Mouse (Mus musculus): ENCODE data around the gene Cpped1. TPM values are rescaled to one million over a fixed set of nuclear protein-coding genes. Genes with fewer than 3 reads are reported as not detected.

Gene Cpped1
- polyA plus RNA-seq, 1 experiment, result 27.7 TPM

DNA sequence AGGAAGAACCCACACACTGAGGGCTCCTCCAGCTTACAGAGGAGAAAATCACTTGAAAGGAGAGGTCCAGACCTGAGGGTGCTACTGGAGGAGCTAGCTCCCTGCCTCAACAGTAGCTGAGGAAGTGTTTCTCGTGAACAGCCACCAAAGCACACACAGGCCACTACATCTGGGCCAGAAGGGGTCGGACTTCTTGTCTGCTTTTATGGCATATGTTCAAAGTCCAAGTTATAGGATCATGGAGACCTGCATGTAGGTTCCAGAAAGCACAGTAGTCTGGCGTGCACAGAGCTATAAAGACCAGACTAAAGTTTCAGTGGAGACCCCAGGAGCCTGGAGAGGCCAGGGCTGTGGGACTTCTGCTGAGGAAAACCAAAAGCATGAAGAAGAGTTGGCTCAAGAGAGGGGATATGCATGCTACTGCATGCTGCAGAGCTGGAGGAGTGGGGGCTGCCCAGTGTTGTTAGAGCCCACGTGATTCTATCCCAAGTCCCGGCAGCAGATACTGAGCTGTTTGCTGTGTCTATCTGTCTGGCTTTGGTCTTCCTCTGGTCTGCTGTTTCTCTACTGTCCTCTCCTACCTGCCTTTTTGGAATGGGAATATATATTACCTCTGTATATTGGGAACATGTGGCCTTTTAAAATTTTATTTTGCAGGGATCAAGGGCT lies 60.1 kb downstream of the Cpped1 start:
- no peak overlapping the region for H3K4me3 ChIP-seq (ENCODE audit: low read depth, low read length)
- no peak for TF ChIP-seq POLR2A (IDR thresholded peaks at IDR 0.05; ENCODE audit: low read depth, low read length)
- no peaks in the 10 kb centered on the region for H3K4me1 ChIP-seq (ENCODE audit: control insufficient read depth, insufficient read depth, insufficient read length, low read length)
- 27% methylated on average over 5 of the region's 5 CpGs for WGBS
- peaks cover 9% of the 10 kb centered on the region; the same call in 1 of the 2 replicates for H3K36me3 ChIP-seq (ENCODE audit: control insufficient read depth, insufficient read depth, low read length)
- H3K27ac ChIP-seq (ENCODE audit: insufficient read depth, low read depth, low read length), result no peak overlapping the region
- H3K27me3 ChIP-seq (ENCODE audit: control insufficient read depth, insufficient read depth, low read length), result no peaks in the 10 kb centered on the region

DNA sequence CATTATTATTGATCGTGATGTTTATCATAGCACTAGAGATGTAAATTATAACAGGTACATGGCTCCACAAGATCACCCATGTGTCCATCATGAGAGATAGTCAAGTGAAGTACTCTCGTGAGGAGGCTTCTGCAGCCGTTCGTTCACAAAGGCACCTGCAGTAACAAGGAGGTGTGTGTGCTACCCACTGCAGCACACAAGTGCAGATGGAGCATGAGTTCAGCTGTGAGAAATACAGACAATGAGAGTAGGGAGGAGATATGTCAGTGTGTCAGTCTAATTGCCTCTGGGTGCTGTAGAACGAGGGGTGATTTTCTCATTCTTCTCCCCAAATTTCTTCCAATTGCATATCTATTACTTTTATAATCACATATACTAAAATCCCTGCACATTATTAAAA lies 63.9 kb downstream of the Cpped1 start:
- whole genome bisulfite sequencing, result 98% methylated on average over 5 of the region's 5 CpGs
- 0 out of 2 replicates have a peak, but pooled peaks cover 3% of the 10 kb centered on the region for H3K4me1 ChIP-seq (ENCODE audit: control insufficient read depth, insufficient read depth, insufficient read length, low read length)

DNA sequence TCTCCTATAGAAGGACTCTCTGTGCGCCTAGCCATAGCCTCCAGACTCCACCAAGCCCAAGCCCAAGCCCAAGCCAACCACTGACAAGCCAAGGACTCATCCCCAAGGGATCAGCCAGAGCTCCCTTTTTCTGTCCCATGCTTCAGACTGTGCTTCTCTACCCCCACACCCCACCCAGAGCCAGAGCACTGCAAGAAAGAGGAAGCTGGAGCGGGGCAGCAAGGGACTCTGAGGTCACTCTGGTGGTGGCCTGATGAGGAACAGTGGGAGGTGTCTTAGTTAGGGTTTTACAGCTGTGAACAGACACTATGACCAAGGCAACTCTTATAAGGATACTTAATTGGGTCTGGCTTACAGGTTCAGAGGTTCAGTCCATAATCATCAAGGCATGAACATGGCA lies 65.8 kb downstream of the Cpped1 start:
- 93% methylated on average over 2 of the region's 2 CpGs for WGBS
- H3K4me3 ChIP-seq (ENCODE audit: low read depth, low read length), result no peak overlapping the region
- TF ChIP-seq CTCF (IDR thresholded peaks at IDR 0.05; ENCODE audit: extremely low read depth, insufficient read length, insufficient replicate concordance, low read depth, low read length) (no peak), POLR2A (IDR thresholded peaks at IDR 0.05; ENCODE audit: low read depth, low read length) (no peak)
- H3K27me3 ChIP-seq (ENCODE audit: control insufficient read depth, insufficient read depth, low read length), result no peaks in the 10 kb centered on the region
- H3K36me3 ChIP-seq (ENCODE audit: control insufficient read depth, insufficient read depth, low read length), result peaks cover 8% of the 10 kb centered on the region
- no peak overlapping the region for H3K27ac ChIP-seq (ENCODE audit: insufficient read depth, low read depth, low read length)
- 0 out of 2 replicates have a peak, but pooled peaks cover 3% of the 10 kb centered on the region for H3K4me1 ChIP-seq (ENCODE audit: control insufficient read depth, insufficient read depth, insufficient read length, low read length)

More for the DNA sequence above, 63.9 kb downstream of the Cpped1 start:
- TF ChIP-seq CTCF (IDR thresholded peaks at IDR 0.05; ENCODE audit: extremely low read depth, insufficient read length, insufficient replicate concordance, low read depth, low read length), result no peak
- TF ChIP-seq POLR2A (IDR thresholded peaks at IDR 0.05; ENCODE audit: low read depth, low read length), result no peak
- H3K27me3 ChIP-seq (ENCODE audit: control insufficient read depth, insufficient read depth, low read length), result no peaks in the 10 kb centered on the region
- no peak overlapping the region for H3K4me3 ChIP-seq (ENCODE audit: low read depth, low read length)
- H3K36me3 ChIP-seq (ENCODE audit: control insufficient read depth, insufficient read depth, low read length), result peaks cover 10% of the 10 kb centered on the region
- no peak overlapping the region for H3K27ac ChIP-seq (ENCODE audit: insufficient read depth, low read depth, low read length)

DNA sequence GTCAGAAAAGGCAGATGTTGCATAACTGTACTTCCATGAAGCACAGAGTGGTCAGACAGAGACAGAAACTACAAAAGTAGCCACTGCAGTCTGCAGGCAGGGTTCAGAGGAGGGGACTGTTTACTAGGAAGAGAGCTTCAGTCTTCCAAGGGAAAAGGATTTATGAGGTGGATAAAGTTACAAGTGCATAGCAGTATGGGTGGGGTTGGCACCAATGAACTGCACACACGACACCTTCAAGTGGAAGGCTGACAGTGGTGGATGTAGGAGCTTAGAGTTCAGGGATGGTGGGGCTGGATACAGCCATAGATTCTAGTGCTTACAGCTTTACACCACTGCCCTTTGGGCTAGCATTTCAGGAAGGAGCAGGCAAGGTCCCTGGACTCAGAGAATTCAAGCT lies 75.8 kb downstream of the Cpped1 start:
- TF ChIP-seq CTCF (IDR thresholded peaks at IDR 0.05; ENCODE audit: extremely low read depth, insufficient read length, insufficient replicate concordance, low read depth, low read length) (no peak), POLR2A (IDR thresholded peaks at IDR 0.05; ENCODE audit: low read depth, low read length) (no peak)
- H3K27me3 ChIP-seq (ENCODE audit: control insufficient read depth, insufficient read depth, low read length), result no peaks in the 10 kb centered on the region
- WGBS, result 81% methylated on average over 1 of the region's 1 CpGs
- H3K36me3 ChIP-seq (ENCODE audit: control insufficient read depth, insufficient read depth, low read length), result peaks cover 5% of the 10 kb centered on the region
- no peak overlapping the region for H3K4me3 ChIP-seq (ENCODE audit: low read depth, low read length)
- no peaks in the 10 kb centered on the region for H3K4me1 ChIP-seq (ENCODE audit: control insufficient read depth, insufficient read depth, insufficient read length, low read length)
- H3K27ac ChIP-seq (ENCODE audit: insufficient read depth, low read depth, low read length), result no peak overlapping the region

DNA sequence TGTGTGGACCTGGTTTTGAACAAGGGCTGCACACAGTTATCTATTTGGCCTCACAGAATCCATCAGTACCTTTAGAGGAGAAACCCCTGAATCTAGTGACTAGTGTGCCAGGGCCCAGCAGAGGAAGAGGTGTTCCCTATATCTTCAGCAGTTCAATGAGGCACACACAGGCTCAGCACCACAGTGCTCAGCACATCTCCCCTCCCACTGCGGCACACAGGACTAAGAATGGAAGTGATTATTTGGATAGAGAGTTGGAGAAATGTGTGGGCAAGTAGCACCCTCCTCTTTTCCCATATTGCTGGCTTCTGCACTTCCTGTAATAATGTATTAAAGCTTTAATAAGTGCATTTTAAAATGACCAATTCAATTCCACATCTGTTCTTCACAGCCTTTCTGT lies 80.4 kb downstream of the Cpped1 start:
- no peak overlapping the region for H3K4me3 ChIP-seq (ENCODE audit: low read depth, low read length)
- no peaks in the 10 kb centered on the region for H3K4me1 ChIP-seq (ENCODE audit: control insufficient read depth, insufficient read depth, insufficient read length, low read length)
- H3K27ac ChIP-seq (ENCODE audit: insufficient read depth, low read depth, low read length), result no peak overlapping the region
- 97% methylated on average over 1 of the region's 1 CpGs for WGBS
- no peak for TF ChIP-seq POLR2A (IDR thresholded peaks at IDR 0.05; ENCODE audit: low read depth, low read length)
- no peak for TF ChIP-seq CTCF (IDR thresholded peaks at IDR 0.05; ENCODE audit: extremely low read depth, insufficient read length, insufficient replicate concordance, low read depth, low read length)
- H3K27me3 ChIP-seq (ENCODE audit: control insufficient read depth, insufficient read depth, low read length), result no peaks in the 10 kb centered on the region
- H3K36me3 ChIP-seq (ENCODE audit: control insufficient read depth, insufficient read depth, low read length), result peaks cover 18% of the 10 kb centered on the region

DNA sequence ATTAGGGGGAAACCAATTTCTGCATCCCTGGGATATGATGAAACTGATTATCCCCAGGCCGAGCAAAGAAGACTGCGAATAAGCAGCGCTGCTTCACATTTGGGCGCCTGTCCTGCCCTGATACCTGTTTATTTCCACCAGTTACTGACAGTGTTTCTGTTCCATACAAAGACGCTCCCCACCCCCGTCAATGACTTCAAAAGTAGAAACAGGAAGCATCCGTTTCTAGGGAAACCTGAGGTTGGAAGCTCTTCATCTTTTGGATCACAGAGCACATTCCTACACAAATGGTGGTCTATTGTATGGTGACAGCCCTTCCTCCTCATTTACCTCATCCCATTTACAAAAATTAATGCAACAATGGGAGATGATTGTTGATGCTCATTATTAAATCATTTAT lies 84.4 kb downstream of the Cpped1 start:
- no peak overlapping the region for H3K27ac ChIP-seq (ENCODE audit: insufficient read depth, low read depth, low read length)
- H3K27me3 ChIP-seq (ENCODE audit: control insufficient read depth, insufficient read depth, low read length), result no peaks in the 10 kb centered on the region
- TF ChIP-seq POLR2A (IDR thresholded peaks at IDR 0.05; ENCODE audit: low read depth, low read length), result no peak
- TF ChIP-seq CTCF (IDR thresholded peaks at IDR 0.05; ENCODE audit: extremely low read depth, insufficient read length, insufficient replicate concordance, low read depth, low read length), result no peak
- peaks cover 36% of the 10 kb centered on the region for H3K36me3 ChIP-seq (ENCODE audit: control insufficient read depth, insufficient read depth, low read length)
- H3K4me3 ChIP-seq (ENCODE audit: low read depth, low read length), result no peak overlapping the region
- 86% methylated on average over 7 of the region's 7 CpGs for WGBS
- no peaks in the 10 kb centered on the region for H3K4me1 ChIP-seq (ENCODE audit: control insufficient read depth, insufficient read depth, insufficient read length, low read length)

DNA sequence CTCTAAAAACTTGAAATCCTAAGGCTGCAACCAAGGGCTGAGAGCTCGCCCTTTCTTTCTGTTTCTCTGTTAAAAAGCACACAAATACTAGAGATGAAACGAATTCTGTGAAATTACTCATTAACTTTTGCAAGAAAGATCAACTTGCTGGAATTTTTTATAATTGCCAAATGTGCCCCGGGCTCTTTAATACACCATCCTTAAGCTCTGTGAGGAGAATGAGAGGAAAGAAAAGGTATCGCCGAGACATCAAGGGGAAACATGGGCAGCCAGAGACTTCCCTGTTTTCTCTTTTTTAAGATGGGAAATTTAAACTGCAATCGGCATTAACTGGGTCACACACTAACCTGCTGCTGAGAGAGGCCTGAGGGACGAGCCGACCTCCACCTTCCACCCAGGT lies 84.9 kb downstream of the Cpped1 start:
- TF ChIP-seq POLR2A (IDR thresholded peaks at IDR 0.05; ENCODE audit: low read depth, low read length), result no peak
- Histone ChIP-seq H3K4me1 (ENCODE audit: control insufficient read depth, insufficient read depth, insufficient read length, low read length) (no peaks in the 10 kb centered on the region), H3K36me3 (ENCODE audit: control insufficient read depth, insufficient read depth, low read length) (peaks cover 37% of the 10 kb centered on the region), H3K27ac (ENCODE audit: insufficient read depth, low read depth, low read length) (no peak overlapping the region), H3K4me3 (ENCODE audit: low read depth, low read length) (no peak overlapping the region), H3K27me3 (ENCODE audit: control insufficient read depth, insufficient read depth, low read length) (no peaks in the 10 kb centered on the region)
- 75% methylated on average over 8 of the region's 8 CpGs for WGBS

Measured in small intestine, adult 2 months (tissue).